Mouse (Mus musculus) heart, embryonic 14.5 days (tissue): Measurements from ENCODE around the gene Col25a1. TPM values are rescaled to one million over a fixed set of nuclear protein-coding genes. Genes with fewer than 3 reads are reported as not detected.

Experiments
- ATAC-seq: fragments of 200-750 bp; cut with Nextera tagmentation; 2 replicates; pipeline ENCODE4 v1.8.0; 2017; ENCODE audit warnings: low read depth, moderate TSS enrichment; ENCODE audit not compliant: insufficient number of reproducible peaks, insufficient read depth, low FRiP score
- H3K27ac ChIP-seq, 2 experiments: fragments of 200-500 bp in 1 of 2; fragments of 300-500 bp in 1 of 2; sonication (generic) in 1 of 2; replicated peaks in 1 of 2; 2 replicates each; pipeline ENCODE4 v1.5.1; 2012 to 2014; ENCODE audit warnings: low read depth in 2 of 2, low read length in 2 of 2, control low read depth in 1 of 2, mild to moderate bottlenecking in 1 of 2, mixed read lengths in 1 of 2; ENCODE audit not compliant: control insufficient read depth in 1 of 2, insufficient read depth in 1 of 2
- H3K27me3 ChIP-seq: fragments of 300-500 bp; sonication (generic); 2 replicates; pipeline ENCODE4 v1.6.1; 2014; ENCODE audit warnings: mild to moderate bottlenecking, low read length, control low read depth; ENCODE audit not compliant: control insufficient read depth, insufficient read depth
- H3K36me3 ChIP-seq: fragments of 300-500 bp; sonication (generic); 2 replicates; pipeline ENCODE4 v1.6.1; 2014; ENCODE audit warnings: mild to moderate bottlenecking, control low read depth, low read length, mixed read lengths; ENCODE audit not compliant: control insufficient read depth, insufficient read depth
- H3K4me1 ChIP-seq, 2 experiments: fragments of 200-500 bp in 1 of 2; fragments of 300-500 bp in 1 of 2; sonication (generic) in 1 of 2; 2 replicates each; pipeline ENCODE4 v1.6.1; 2012 to 2014; ENCODE audit warnings: low read length in 2 of 2, control low read depth in 1 of 2, mixed read lengths in 1 of 2; ENCODE audit not compliant: control insufficient read depth in 2 of 2, insufficient read depth in 2 of 2
- H3K4me2 ChIP-seq: fragments of 300-500 bp; sonication (generic); 2 replicates; pipeline ENCODE4 v1.6.1; 2014; ENCODE audit warnings: mild to moderate bottlenecking, low read length
- H3K4me3 ChIP-seq, 2 experiments: fragments of 200-500 bp in 1 of 2; fragments of 300-500 bp in 1 of 2; sonication (generic) in 1 of 2; 2 replicates each; pipeline ENCODE4 v1.5.1; 2012 to 2014; ENCODE audit warnings: low read length in 2 of 2, mild to moderate bottlenecking in 2 of 2, control low read depth in 1 of 2, low read depth in 1 of 2, moderate library complexity in 1 of 2; ENCODE audit not compliant: control insufficient read depth in 1 of 2, insufficient read depth in 1 of 2
- H3K9ac ChIP-seq: fragments of 300-500 bp; sonication (generic); 2 replicates; pipeline ENCODE4 v1.6.1; 2014; ENCODE audit warnings: mild to moderate bottlenecking, low read length
- H3K9me3 ChIP-seq: fragments of 300-500 bp; sonication (generic); 2 replicates; pipeline ENCODE4 v1.6.1; 2016; ENCODE audit warnings: low read length, control low read depth; ENCODE audit not compliant: control insufficient read depth
- WGBS: fragments of 180-500 bp; shearing (Covaris S2); extraction: QIAGEN DNeasy Blood & Tissue Kit; methylation state at CpG from one replicate; pipeline ENCODE4 v1.1.7; 2014; 5-methylcytosine and 5-hydroxymethylcytosine counted together
- polyA plus RNA-seq: library from polyadenylated mRNA; unstranded; fragments of >200 nt; fragmentation: Nextera tagmentation; extraction: Ambion mirVana; gene quantifications from 2 replicates; pipeline ENCODE4 v1.2.1, GENCODE M21; 2014

The Col25a1 gene
- polyA plus RNA-seq, 1 experiment from 2014 or later: 2.3 TPM

GRCm38 (mm10) chr3:130220811-130221210 lies 89.5 kb downstream of the Col25a1 start:
- Histone ChIP-seq H3K27ac (no peak overlapping the region), H3K4me1 (peaks cover 0 to 4% of the 10 kb centered on the region in 2 experiments; a peak in 1 of 4 replicates), H3K4me2 (no peak overlapping the region), H3K9me3 (0 out of 2 replicates have a peak, but pooled peaks cover 4% of the 10 kb centered on the region), H3K4me3 (no peak overlapping the region), H3K36me3 (no peaks in the 10 kb centered on the region), H3K27me3 (no peaks in the 10 kb centered on the region), H3K9ac (no peak overlapping the region)
- ATAC-seq: no peak
- 94% methylated on average over 3 of the region's 3 CpGs for WGBS

GRCm38 (mm10) chr3:130228186-130228585 lies 96.9 kb downstream of the Col25a1 start:
- H3K9me3 ChIP-seq: no peaks in the 10 kb centered on the region
- no peak overlapping the region for H3K4me3 ChIP-seq
- H3K4me1 ChIP-seq: no peaks in the 10 kb centered on the region
- H3K4me2 ChIP-seq: no peak overlapping the region
- no peaks in the 10 kb centered on the region for H3K36me3 ChIP-seq
- no peak for ATAC-seq
- 75% methylated on average over 9 of the region's 9 CpGs for WGBS
- no peaks in the 10 kb centered on the region for H3K27me3 ChIP-seq
- no peak overlapping the region for H3K27ac ChIP-seq
- no peak overlapping the region for H3K9ac ChIP-seq

- no peaks in the 10 kb centered on the region for H3K9me3 ChIP-seq
- ATAC-seq: no peak
- no peak overlapping the region for H3K27ac ChIP-seq
- no peaks in the 10 kb centered on the region for H3K4me1 ChIP-seq
- H3K9ac ChIP-seq: no peak overlapping the region
- WGBS: 85% methylated on average over 7 of the region's 7 CpGs
- no peak overlapping the region for H3K4me2 ChIP-seq
- H3K27me3 ChIP-seq: no peaks in the 10 kb centered on the region
- no peak overlapping the region for H3K4me3 ChIP-seq
- no peaks in the 10 kb centered on the region for H3K36me3 ChIP-seq
These were observed 101.6 kb downstream of the Col25a1 start for GRCm38 (mm10) chr3:130232944-130233343.

- H3K9me3 ChIP-seq: no peaks in the 10 kb centered on the region
- no peak overlapping the region for H3K27ac ChIP-seq
- no peaks in the 10 kb centered on the region for H3K27me3 ChIP-seq
- H3K36me3 ChIP-seq: no peaks in the 10 kb centered on the region
- no peak overlapping the region for H3K9ac ChIP-seq
- no peak overlapping the region for H3K4me2 ChIP-seq
- no peaks in the 10 kb centered on the region for H3K4me1 ChIP-seq
- H3K4me3 ChIP-seq: no peak overlapping the region
- ATAC-seq: no peak
- WGBS: 92% methylated on average over 1 of the region's 1 CpGs
These were observed 103.9 kb downstream of the Col25a1 start for GRCm38 (mm10) chr3:130235233-130235632.

- Histone ChIP-seq H3K9me3 (no peaks in the 10 kb centered on the region), H3K9ac (no peak overlapping the region), H3K4me1 (no peaks in the 10 kb centered on the region), H3K27ac (no peak overlapping the region), H3K27me3 (no peaks in the 10 kb centered on the region), H3K4me3 (no peak overlapping the region), H3K36me3 (no peaks in the 10 kb centered on the region), H3K4me2 (no peak overlapping the region)
- ATAC-seq: no peak
- WGBS: 74% methylated on average over 7 of the region's 7 CpGs
These were observed 104.8 kb downstream of the Col25a1 start for GRCm38 (mm10) chr3:130236129-130236528.

- no peak overlapping the region for H3K4me2 ChIP-seq
- ATAC-seq: no peak
- H3K9me3 ChIP-seq: no peaks in the 10 kb centered on the region
- no peaks in the 10 kb centered on the region for H3K36me3 ChIP-seq
- 32% methylated on average over 1 of the region's 1 CpGs for WGBS
- H3K27ac ChIP-seq: no peak overlapping the region
- H3K27me3 ChIP-seq: no peaks in the 10 kb centered on the region
- H3K4me1 ChIP-seq: no peaks in the 10 kb centered on the region
- H3K9ac ChIP-seq: no peak overlapping the region
- H3K4me3 ChIP-seq: no peak overlapping the region
These were observed 106.6 kb downstream of the Col25a1 start for GRCm38 (mm10) chr3:130237852-130238251.

GRCm38 (mm10) chr3:130241924-130242323 lies 110.6 kb downstream of the Col25a1 start:
- Histone ChIP-seq H3K4me1 (no peaks in the 10 kb centered on the region), H3K27ac (no peak overlapping the region), H3K4me2 (no peak overlapping the region), H3K9me3 (no peaks in the 10 kb centered on the region), H3K27me3 (no peaks in the 10 kb centered on the region), H3K9ac (no peak overlapping the region), H3K36me3 (no peaks in the 10 kb centered on the region), H3K4me3 (no peak overlapping the region)
- ATAC-seq: no peak
- 81% methylated on average over 4 of the region's 4 CpGs for WGBS

GRCm38 (mm10) chr3:130242647-130243296 lies 111.5 kb downstream of the Col25a1 start:
- Histone ChIP-seq H3K4me2 (no peak overlapping the region), H3K27ac (no peak overlapping the region), H3K4me3 (no peak overlapping the region), H3K4me1 (no peaks in the 10 kb centered on the region), H3K36me3 (no peaks in the 10 kb centered on the region), H3K9me3 (no peaks in the 10 kb centered on the region), H3K27me3 (no peaks in the 10 kb centered on the region), H3K9ac (no peak overlapping the region)
- ATAC-seq: no peak
- 75% methylated on average over 8 of the region's 8 CpGs for WGBS
